Mouse (Mus musculus) neural tube, embryonic 15.5 days (tissue): ENCODE results near the gene Hdac10. TPM values are rescaled to one million over a fixed set of nuclear protein-coding genes. Genes with fewer than 3 reads are reported as not detected.

Experiments
- ATAC-seq: fragments of 200-750 bp; cut with Nextera tagmentation; 2 replicates; pipeline ENCODE4 v1.8.0; 2017; ENCODE audit warnings: mild to moderate bottlenecking, moderate TSS enrichment, moderate library complexity; ENCODE audit not compliant: low FRiP score
- H3K27ac ChIP-seq: fragments of 300-500 bp; sonication (generic); replicated peaks from 2 replicates; pipeline ENCODE4 v1.5.1; 2015; ENCODE audit warnings: mild to moderate bottlenecking, inconsistent platforms
- H3K27me3 ChIP-seq: fragments of 300-500 bp; sonication (generic); replicated peaks from 2 replicates; pipeline ENCODE4 v1.6.1; 2015; ENCODE audit warnings: inconsistent platforms
- H3K36me3 ChIP-seq: fragments of 300-500 bp; sonication (generic); 2 replicates; pipeline ENCODE4 v1.6.1; 2015; ENCODE audit warnings: inconsistent platforms
- H3K4me1 ChIP-seq: fragments of 300-500 bp; sonication (generic); 2 replicates; pipeline ENCODE4 v1.6.1; 2015; ENCODE audit warnings: inconsistent platforms
- H3K4me2 ChIP-seq: fragments of 300-500 bp; sonication (generic); 2 replicates; pipeline ENCODE4 v1.6.1; 2015; ENCODE audit warnings: inconsistent platforms, mild to moderate bottlenecking, moderate library complexity
- H3K4me3 ChIP-seq: fragments of 300-500 bp; sonication (generic); replicated peaks from 2 replicates; pipeline ENCODE4 v1.5.1; 2015; ENCODE audit warnings: mild to moderate bottlenecking, inconsistent platforms
- H3K9ac ChIP-seq: fragments of 300-500 bp; sonication (generic); replicated peaks from 2 replicates; pipeline ENCODE4 v1.6.1; 2015; ENCODE audit warnings: mild to moderate bottlenecking, inconsistent platforms
- H3K9me3 ChIP-seq: fragments of 300-500 bp; sonication (generic); replicated peaks from 2 replicates; pipeline ENCODE4 v1.6.1; 2016; ENCODE audit warnings: inconsistent platforms
- WGBS: fragments of 180-500 bp; shearing (Covaris S2); methylation state at CpG from one replicate; pipeline ENCODE4 v1.1.7; 2015; ENCODE audit warnings: mixed read lengths; 5-methylcytosine and 5-hydroxymethylcytosine counted together
- polyA plus RNA-seq: library from polyadenylated mRNA; unstranded; fragments of >200 nt; fragmentation: Nextera tagmentation; extraction: Ambion mirVana; gene quantifications from 2 replicates; pipeline ENCODE4 v1.2.1, GENCODE M21; 2015

The Hdac10 gene
- 25.1 and 31.9 TPM in 2 replicates for polyA plus RNA-seq

DNA sequence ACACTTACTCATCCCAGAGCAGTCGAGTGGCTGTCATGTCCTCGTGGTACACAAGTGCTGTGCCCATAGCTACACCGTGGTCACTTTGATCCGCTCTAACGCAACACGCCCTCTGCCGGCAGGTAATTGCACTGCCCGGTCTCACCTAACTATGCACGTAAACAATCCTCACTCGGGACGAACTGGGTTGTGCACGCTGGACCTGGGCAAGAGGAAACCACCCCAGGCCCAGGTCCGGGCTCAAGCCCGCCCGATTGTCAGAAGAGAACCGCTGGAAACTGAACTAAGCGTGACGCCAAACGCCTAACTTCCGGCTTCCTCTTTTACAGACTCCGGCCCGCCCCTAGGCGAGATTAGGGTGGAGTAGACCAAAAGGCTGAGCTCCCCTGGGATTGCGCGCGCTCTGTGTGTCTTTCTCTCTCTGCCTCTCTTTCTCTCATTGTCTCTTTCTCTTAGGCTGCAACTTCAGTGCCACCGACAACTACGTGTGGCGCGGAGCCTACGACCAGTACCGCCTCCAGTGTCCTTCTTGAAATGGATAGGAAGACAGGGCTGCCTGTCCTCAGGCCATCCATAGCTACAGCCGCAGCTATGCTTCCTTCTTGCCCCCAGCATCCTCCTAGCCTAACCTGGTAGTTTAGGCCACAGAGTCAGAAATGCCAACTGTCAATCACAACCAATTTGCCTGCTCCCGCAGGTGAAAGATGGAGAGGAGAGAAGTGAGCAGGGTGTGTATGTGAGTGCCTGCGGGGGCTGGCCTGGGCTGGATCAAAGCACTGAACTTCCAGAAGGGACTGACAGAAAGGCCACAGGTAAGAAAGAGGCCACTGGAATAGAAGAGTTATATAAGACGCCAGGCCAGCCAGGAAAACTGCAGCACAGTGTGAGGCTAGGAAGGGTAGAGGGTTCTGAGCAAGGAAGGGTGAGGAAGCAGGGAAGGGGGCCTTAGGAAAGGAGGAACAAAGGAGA, at the start of gene Hdac10:
Gene Hdac10, minus strand, starts transcription at position 319 of the 969 bp plus-strand sequence.
- Histone ChIP-seq H3K4me2 (peak within 1 kb of the TSS; percentile 86), H3K27me3 (no peaks in the 10 kb centered on the region), H3K27ac (peak within 1 kb of the TSS; percentile 82), H3K36me3 (peaks cover 3% of the 10 kb centered on the region; the same call in 1 of the 2 replicates), H3K4me3 (peak within 1 kb of the TSS; percentile 62), H3K4me1 (peaks cover 26% of the 10 kb centered on the region), H3K9ac (peak within 1 kb of the TSS; percentile 68), H3K9me3 (no peaks in the 10 kb centered on the region)
- peak; percentile 88 for ATAC-seq
- WGBS = 3% methylated on average over 36 of the region's 36 CpGs

DNA sequence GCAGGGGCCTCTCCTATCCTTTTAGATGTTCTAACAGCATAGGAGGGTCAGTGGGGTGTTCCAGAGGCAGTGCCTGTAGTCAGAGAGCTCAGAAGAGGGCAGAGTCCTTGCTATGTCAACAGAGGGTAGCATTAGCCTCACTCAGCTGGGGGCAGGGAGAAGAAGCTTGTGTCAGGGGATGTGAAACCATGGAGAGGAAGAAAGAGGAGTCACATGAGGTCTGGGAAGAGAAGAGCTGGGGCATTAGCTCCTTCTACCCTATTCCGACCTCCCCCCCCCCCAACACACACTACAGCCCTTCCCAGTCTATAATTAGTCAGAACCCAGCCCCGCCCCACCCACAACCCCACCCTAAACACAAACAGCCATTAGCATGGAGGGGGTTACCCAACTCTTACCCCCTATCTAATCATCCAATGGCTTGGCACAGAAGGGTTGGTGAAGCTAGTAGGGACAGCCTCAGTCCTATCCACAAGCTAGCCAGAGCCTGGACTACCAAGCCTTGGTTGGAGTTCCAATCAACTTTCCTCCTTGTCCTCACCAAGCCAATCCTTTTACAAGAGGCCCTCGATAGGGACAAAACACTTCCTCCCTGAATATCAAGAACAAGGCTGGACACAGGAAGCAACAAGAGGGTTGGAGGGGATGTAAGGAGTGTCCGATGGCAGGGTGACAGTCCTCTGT, 49.2 kb upstream of the Hdac10 start:
- peak overlapping the region; percentile 26; the same call in 1 of the 2 replicates for H3K9ac ChIP-seq
- no peak for ATAC-seq
- peak overlapping the region; percentile 90 for H3K4me2 ChIP-seq

DNA sequence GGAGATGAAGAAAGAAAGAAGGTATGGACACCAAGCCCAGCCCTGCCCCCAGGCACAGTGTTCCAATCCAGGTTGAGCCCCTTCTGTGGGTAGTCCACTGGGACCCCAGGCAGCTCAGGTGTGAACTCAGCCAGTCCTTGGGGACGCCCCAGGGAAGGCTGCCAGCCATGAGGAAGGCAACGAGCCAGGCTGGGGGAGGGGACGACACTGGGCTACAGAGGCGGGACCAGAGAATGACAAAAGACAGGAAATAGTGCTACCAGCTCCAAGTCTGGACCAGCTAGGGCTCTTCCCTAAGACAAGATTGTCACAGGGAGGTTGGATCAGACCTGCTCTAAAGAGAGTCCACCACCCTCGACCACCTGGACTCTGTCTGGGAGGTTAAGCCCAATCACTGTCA, 48.6 kb upstream of the Hdac10 start:
- ATAC-seq = no peak
- Histone ChIP-seq H3K9me3 (no peaks in the 10 kb centered on the region), H3K27me3 (no peaks in the 10 kb centered on the region), H3K27ac (peak overlapping the region; percentile 42), H3K4me1 (peaks cover 87% of the 10 kb centered on the region), H3K9ac (0 out of 2 replicates have a peak overlapping the region, but pooled peaks have one; percentile 26), H3K4me3 (no peak overlapping the region), H3K4me2 (peak overlapping the region; percentile 90), H3K36me3 (no peaks in the 10 kb centered on the region)
- 9% methylated on average over 5 of the region's 5 CpGs for WGBS

More for the DNA sequence above, 49.2 kb upstream of the Hdac10 start:
- H3K36me3 ChIP-seq = no peaks in the 10 kb centered on the region
- H3K4me1 ChIP-seq = peaks cover 87% of the 10 kb centered on the region
- no peaks in the 10 kb centered on the region for H3K9me3 ChIP-seq
- H3K4me3 ChIP-seq = peak overlapping the region; percentile 76; the same call in 1 of the 2 replicates
- peak overlapping the region; percentile 42 for H3K27ac ChIP-seq
- H3K27me3 ChIP-seq = no peaks in the 10 kb centered on the region
- 68% methylated on average over 4 of the region's 4 CpGs for WGBS

DNA sequence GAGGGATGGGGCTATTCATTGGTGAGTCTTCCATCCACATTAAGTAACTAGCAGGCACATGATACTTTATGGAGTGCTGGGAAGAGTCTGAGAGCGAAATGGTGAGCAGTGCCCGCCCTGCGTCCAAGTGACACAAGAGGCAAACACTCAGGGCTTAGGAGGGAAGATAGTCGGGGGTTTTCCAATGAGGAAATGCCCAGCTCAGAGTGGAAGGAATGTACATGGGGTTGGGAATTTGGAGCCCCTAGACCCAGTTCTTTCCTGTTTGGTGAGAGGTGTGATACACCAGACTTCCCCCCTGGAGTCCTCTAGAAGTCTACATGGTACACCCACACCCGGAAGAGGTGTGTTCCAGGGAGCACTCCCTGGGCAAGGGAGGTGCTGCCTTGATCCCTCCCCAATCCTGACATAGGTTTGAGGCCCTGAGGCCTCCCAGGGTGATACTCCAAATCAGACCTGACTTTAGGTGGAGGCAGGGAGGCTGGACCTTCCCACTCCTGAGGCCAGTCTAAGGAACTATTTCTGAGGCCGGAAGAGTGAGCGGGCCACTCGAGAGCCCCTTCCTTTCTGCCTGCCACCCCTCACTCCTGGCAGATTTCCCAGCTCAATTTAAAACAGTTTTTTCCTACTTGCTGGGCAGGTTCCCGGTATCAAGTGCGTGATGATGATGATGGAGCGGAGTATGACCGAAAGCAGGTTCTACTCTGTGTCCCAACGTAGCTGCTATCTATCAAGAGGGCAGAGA, 47.1 kb upstream of the Hdac10 start:
- H3K27ac ChIP-seq = no peak overlapping the region; the same call in 1 of the 2 replicates
- 75% methylated on average over 13 of the region's 13 CpGs for WGBS
- no peaks in the 10 kb centered on the region for H3K36me3 ChIP-seq
- no peak for ATAC-seq
- H3K9me3 ChIP-seq = no peaks in the 10 kb centered on the region
- H3K9ac ChIP-seq = no peak overlapping the region
- no peaks in the 10 kb centered on the region for H3K27me3 ChIP-seq
- H3K4me2 ChIP-seq = no peak overlapping the region
- H3K4me3 ChIP-seq = no peak overlapping the region
- H3K4me1 ChIP-seq = peaks cover 88% of the 10 kb centered on the region

DNA sequence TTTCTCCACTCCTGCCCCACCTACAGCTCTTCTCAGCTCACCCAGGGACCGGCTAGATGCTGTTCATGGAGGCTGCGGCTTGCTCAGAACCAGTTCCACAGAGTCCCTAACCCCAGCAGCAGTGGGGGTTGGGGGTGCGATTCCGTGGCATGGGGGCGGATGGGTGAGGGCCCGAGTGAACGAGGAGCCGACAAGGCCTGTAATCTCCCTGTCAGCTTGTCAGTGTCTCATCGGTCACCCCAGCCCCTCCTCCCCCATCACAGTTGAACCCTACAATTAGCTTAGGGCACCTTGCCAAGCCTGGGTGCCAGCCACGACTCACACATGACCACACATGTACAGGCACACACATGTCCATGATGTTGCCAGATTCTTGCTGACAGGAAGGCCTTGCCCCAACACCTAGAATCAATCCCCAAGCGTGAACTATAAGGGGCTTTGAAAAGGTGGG, 46.4 kb upstream of the Hdac10 start:
- H3K4me1 ChIP-seq = peaks cover 95% of the 10 kb centered on the region
- H3K9ac ChIP-seq = no peak overlapping the region
- H3K36me3 ChIP-seq = 0 out of 2 replicates have a peak, but pooled peaks cover 4% of the 10 kb centered on the region
- no peak overlapping the region for H3K27ac ChIP-seq
- no peak overlapping the region; the same call in 1 of the 2 replicates for H3K4me2 ChIP-seq
- 60% methylated on average over 11 of the region's 11 CpGs for WGBS
- no peak overlapping the region for H3K4me3 ChIP-seq
- H3K9me3 ChIP-seq = no peaks in the 10 kb centered on the region
- ATAC-seq = no peak
- H3K27me3 ChIP-seq = no peaks in the 10 kb centered on the region

DNA sequence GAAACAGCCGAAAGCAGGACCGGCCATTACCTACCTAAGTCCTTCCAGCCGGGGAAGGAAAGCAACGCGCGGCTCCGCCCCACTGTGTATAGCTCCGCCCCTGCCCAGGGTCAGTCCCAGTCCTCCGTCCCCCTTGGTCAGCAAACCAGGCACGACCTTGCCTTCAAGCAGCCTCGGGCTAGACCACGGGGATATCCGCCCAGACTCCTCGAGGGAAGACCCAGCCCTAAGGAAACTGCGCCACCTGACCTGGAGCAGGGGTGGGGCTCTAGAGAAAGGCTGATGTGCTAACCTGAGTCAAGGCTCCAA, 45.4 kb upstream of the Hdac10 start:
- peak; percentile 45 for ATAC-seq
- H3K4me2 ChIP-seq = peak overlapping the region; percentile 96
- no peaks in the 10 kb centered on the region for H3K27me3 ChIP-seq
- 2% methylated on average over 15 of the region's 15 CpGs for WGBS
- H3K27ac ChIP-seq = peak overlapping the region; percentile 81
- H3K9me3 ChIP-seq = no peaks in the 10 kb centered on the region
- H3K9ac ChIP-seq = peak overlapping the region; percentile 65
- H3K4me3 ChIP-seq = peak overlapping the region; percentile 54
- H3K36me3 ChIP-seq = 0 out of 2 replicates have a peak, but pooled peaks cover 5% of the 10 kb centered on the region
- peaks cover 96% of the 10 kb centered on the region for H3K4me1 ChIP-seq

DNA sequence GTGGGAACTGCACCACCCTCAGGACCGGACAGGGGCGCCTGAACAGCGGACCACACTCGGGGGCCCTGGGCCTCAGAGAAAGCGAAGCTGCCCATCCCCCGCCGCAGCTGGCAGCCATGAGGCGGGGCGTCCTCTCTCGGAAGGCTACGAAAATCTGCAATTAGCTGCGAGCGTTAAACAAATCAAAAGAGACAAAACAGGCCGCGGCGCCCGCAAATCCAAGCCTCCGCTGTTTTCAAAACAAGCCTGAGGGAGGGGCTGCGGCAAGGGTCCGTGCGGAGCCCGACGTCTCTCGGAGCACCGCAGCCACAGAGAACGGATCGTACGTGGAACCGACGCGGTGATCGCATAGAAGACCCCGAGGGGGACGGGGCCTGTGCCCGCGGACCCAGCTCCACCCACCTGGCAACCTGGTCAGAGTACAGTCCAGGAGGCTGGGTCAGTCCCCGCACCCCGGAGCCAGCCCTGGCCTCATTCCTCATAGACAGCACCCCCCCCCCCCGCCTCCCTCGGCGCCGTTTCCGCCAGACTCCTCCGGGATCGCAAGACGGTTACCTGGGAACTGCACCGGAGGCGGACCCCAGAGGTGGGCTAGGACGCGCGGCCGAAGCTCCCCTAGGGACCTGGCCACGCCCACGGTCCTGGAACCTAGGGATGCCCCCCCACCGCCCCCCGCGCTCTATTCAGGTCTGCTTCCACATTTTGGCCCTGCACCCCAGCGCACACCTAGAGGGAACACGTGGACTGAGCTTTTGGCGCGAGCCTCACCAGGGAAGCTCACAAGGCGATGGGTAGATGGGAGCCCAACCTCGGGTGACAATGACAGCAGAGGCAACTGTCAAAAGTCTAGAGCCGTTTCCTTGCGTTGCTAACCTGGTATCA, 44.8 kb upstream of the Hdac10 start:
- Histone ChIP-seq H3K4me2 (peak overlapping the region; percentile 96), H3K4me3 (peak overlapping the region; percentile 54), H3K4me1 (peaks cover 91% of the 10 kb centered on the region), H3K9me3 (no peaks in the 10 kb centered on the region), H3K27me3 (no peaks in the 10 kb centered on the region), H3K36me3 (peaks cover 7% of the 10 kb centered on the region), H3K9ac (peak overlapping the region; percentile 65), H3K27ac (peak overlapping the region; percentile 81)
- WGBS = under 1% methylated on average over 62 of the region's 65 CpGs
- ATAC-seq = peak; percentile 47

DNA sequence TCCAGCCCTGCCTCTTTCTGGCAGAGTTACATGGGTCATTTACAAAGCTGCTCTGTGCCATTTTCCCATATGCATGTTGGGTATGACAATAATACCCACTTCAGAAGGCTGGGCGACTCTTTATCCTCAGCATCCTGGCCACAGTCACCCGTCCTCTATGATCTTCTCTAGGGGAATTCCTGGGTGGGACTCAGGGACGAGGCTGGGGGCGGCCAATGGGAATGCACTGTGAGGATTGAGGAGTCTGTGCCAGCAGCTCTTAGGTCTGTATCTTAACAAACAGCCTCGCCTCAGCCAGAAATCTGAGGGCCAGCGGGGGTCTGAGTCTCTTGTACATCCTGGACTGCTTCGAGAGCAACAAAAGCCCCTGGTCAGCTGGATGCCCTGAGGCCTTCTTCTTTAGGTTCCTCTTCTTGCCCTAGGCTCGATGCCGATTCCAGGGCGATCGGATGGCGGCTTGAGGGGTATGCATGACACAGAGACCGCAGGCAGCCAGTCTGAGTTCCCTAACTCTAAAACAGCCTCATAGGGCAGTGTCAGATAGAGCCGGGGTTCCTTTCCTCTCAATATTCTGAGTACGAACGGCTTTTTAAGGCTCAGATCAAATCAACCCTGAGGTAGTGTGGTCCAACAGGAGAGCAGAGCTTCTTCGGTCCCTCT, 43.9 kb upstream of the Hdac10 start:
- no peaks in the 10 kb centered on the region for H3K9me3 ChIP-seq
- H3K27me3 ChIP-seq = no peaks in the 10 kb centered on the region
- peak overlapping the region; percentile 54 for H3K4me3 ChIP-seq
- peaks cover 83% of the 10 kb centered on the region for H3K4me1 ChIP-seq
- H3K27ac ChIP-seq = peak overlapping the region; percentile 81
- ATAC-seq = no peak
- H3K9ac ChIP-seq = peak overlapping the region; percentile 65
- WGBS = 27% methylated on average over 17 of the region's 17 CpGs
- H3K4me2 ChIP-seq = peak overlapping the region; percentile 96
- peaks cover 16% of the 10 kb centered on the region for H3K36me3 ChIP-seq

DNA sequence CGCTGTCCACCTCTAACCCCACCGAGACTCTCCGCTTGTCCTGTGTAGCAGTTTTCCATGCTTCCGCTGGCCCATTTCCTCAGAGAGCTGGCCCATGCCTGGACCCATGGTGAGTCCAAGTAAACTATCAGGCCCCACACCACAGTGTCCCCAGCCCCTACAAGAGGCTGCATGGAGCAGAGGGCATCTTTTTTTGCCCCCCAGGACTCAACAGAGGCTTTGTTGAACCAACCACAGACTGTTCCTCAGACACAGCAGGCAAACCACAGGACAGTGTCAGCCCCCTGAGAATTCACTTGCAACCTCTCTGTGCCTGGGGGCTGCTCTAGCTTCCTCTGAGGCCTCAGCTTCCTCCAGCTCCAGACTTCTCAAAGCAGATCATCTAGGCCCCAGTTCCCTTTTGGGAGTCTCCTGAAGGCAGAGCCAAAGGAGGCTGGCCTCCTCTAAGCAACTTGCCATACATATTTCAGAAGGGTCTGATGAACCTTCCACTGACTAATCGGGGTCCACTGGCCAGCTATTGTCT, 43.1 kb upstream of the Hdac10 start:
- H3K4me3 ChIP-seq = no peak overlapping the region
- H3K27me3 ChIP-seq = no peaks in the 10 kb centered on the region
- no peaks in the 10 kb centered on the region for H3K9me3 ChIP-seq
- no peak overlapping the region for H3K27ac ChIP-seq
- 88% methylated on average over 5 of the region's 5 CpGs for WGBS
- no peak overlapping the region for H3K9ac ChIP-seq
- peaks cover 24% of the 10 kb centered on the region for H3K36me3 ChIP-seq
- peaks cover 75% of the 10 kb centered on the region for H3K4me1 ChIP-seq
- 0 out of 2 replicates have a peak overlapping the region, but pooled peaks have one; percentile 96 for H3K4me2 ChIP-seq
- ATAC-seq = no peak

DNA sequence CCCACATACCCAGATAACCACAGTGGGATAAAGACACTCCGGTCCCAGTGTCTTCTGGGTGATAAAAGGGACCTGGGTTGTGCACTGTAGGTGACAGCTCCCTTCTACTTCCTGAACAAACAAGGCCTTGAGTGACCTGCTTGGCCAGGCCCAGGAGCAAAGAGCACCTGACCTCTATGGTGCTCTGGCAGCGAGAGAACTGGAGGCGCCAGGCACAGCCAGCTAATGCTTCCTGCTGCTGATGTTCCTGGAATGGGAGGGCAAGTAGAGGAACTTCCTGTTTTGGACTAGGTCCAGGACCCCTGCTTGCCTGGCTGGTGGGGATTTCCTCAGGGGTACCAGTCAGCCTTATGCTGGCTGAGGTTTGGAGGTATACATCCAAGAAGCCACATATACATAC, 41.6 kb upstream of the Hdac10 start:
- no peak for ATAC-seq
- Histone ChIP-seq H3K27me3 (no peaks in the 10 kb centered on the region), H3K4me2 (peak overlapping the region; percentile 34; the same call in 1 of the 2 replicates), H3K9me3 (no peaks in the 10 kb centered on the region), H3K4me3 (no peak overlapping the region), H3K27ac (peak overlapping the region; percentile 77), H3K36me3 (peaks cover 39% of the 10 kb centered on the region), H3K4me1 (peaks cover 60% of the 10 kb centered on the region), H3K9ac (peak overlapping the region; percentile 18; the same call in 1 of the 2 replicates)
- 73% methylated on average over 3 of the region's 3 CpGs for WGBS
